Mouse (Mus musculus) ES-E14 (cell line): Measurements from ENCODE around the gene Ankfn1.

Source experiments
- CHD2 ChIP-seq: IDR thresholded peaks from 2 replicates; pipeline ENCODE4 v1.6.1; 2014; ENCODE audit warnings: mild to moderate bottlenecking, low read depth, low read length, inconsistent platforms
- ZC3H11A ChIP-seq: IDR thresholded peaks from 2 replicates; pipeline ENCODE4 v1.6.1; 2012; ENCODE audit warnings: low read depth, mild to moderate bottlenecking, inconsistent platforms, low read length, borderline replicate concordance
- ZNF384 ChIP-seq: IDR thresholded peaks from 2 replicates; pipeline ENCODE4 v1.6.1; 2012; ENCODE audit warnings: low read depth, low read length, inconsistent platforms

DNA sequence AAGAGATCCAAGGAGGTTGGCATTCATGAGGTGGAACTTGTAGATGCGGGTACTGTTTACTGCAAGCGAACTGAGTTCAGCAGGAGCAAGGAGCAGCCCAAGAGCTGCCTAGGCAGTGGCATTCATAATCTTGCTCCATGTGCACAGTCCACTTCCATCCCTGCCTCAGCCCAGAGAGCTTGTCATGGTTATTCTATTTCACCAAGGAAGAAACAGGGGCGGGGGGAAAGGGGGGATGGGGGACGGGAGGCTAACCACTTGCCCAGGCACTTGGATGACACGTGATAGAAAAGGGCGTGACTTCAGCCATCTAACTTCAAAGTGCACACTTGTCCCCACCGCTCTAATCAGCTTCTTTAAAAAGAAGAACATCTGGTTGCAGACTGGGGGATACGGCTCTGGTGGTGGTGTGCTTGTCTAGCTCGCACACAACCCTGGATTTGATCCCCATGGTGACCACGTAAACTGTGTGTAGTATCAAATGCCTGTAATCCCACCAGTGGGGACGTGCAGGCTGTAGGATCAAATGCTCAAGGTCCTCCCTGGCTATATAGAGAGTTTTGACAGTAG, 203.1 kb downstream of the Ankfn1 start:
- TF ChIP-seq ZNF384 (no peak), ZC3H11A (no peak), CHD2 (no peak)
